8 mouse cellular contexts compared by ENCODE assay signal in genomic region chr12:85219905-85220290, GRCm38 (mm10). TPM values are rescaled to one million over a fixed set of nuclear protein-coding genes. Genes with fewer than 3 reads are reported as not detected.
DNase-seq lines count a peak whose midpoint lies in the region; ATAC-seq and TF ChIP-seq lines count a peak whose summit lies in the region.

No protein-coding gene starts in this region.

- ATAC-seq in hindbrain, embryonic 12.5 days (ENCODE audit: low FRiP score) = no peak
- ATAC-seq in liver, postnatal 0 days = peak; percentile 11
- no peak for ATAC-seq in stomach, embryonic 14.5 days (ENCODE audit: insufficient number of reproducible peaks, insufficient read depth, low FRiP score, low read depth)
- no peak for ATAC-seq in monocyte, adult 5-6 weeks (replicated peaks; ENCODE audit: insufficient number of reproducible peaks, low FRiP score, low TSS enrichment, poor library complexity, severe bottlenecking)

- H3K27ac ChIP-seq in hindbrain, embryonic 12.5 days = peak overlapping the region; percentile 60; the same call in 1 of the 2 replicates
- peak overlapping the region; percentile 77 for H3K27ac ChIP-seq in liver, postnatal 0 days (ENCODE audit: low read depth)
- H3K27ac ChIP-seq in stomach, embryonic 14.5 days (ENCODE audit: low read length) = 0 out of 2 replicates have a peak overlapping the region, but pooled peaks have one; percentile 48

- no peaks in the 10 kb centered on the region for H3K9me3 ChIP-seq in hindbrain, embryonic 12.5 days (replicated peaks)
- no peaks in the 10 kb centered on the region for H3K9me3 ChIP-seq in liver, postnatal 0 days (ENCODE audit: low read length)
- no peaks in the 10 kb centered on the region for H3K9me3 ChIP-seq in stomach, embryonic 14.5 days (ENCODE audit: control insufficient read depth, low read depth, low read length)

- peak overlapping the region; percentile 79 for H3K9ac ChIP-seq in hindbrain, embryonic 12.5 days
- peak overlapping the region; percentile 81 for H3K9ac ChIP-seq in liver, postnatal 0 days (replicated peaks)
- H3K9ac ChIP-seq in stomach, embryonic 14.5 days (replicated peaks; ENCODE audit: low read depth, low read length) = peak overlapping the region; percentile 58

- peak overlapping the region; percentile 93 for H3K4me2 ChIP-seq in hindbrain, embryonic 12.5 days (replicated peaks)
- peak overlapping the region; percentile 78 for H3K4me2 ChIP-seq in liver, postnatal 0 days (ENCODE audit: low read depth, low read length)
- H3K4me2 ChIP-seq in stomach, embryonic 14.5 days (replicated peaks; ENCODE audit: low read depth, low read length) = peak overlapping the region; percentile 90

- peak; percentile 29 for DNase-seq in adrenal gland, postnatal 25 days
- no peak for DNase-seq in adrenal gland, adult 18-20 months (ENCODE audit: low spot score in 2 of 2)
- DNase-seq in B cell, adult 2 months = peak; percentile 45 to 46
- DNase-seq in cerebellum, adult 8-10 months = peak; percentile 15
- DNase-seq in liver, postnatal 0 days = peak; percentile 45

- peaks cover 23% of the 10 kb centered on the region for H3K4me1 ChIP-seq in hindbrain, embryonic 12.5 days
- peaks cover 14% of the 10 kb centered on the region; the same call in 1 of the 2 replicates for H3K4me1 ChIP-seq in liver, postnatal 0 days (ENCODE audit: insufficient read depth)
- H3K4me1 ChIP-seq in stomach, embryonic 14.5 days (ENCODE audit: control insufficient read depth, insufficient read depth, low read length) = peaks cover 14% of the 10 kb centered on the region; the same call in 1 of the 2 replicates

- peak overlapping the region; percentile 69 for H3K4me3 ChIP-seq in hindbrain, embryonic 12.5 days
- H3K4me3 ChIP-seq in liver, postnatal 0 days (ENCODE audit: low read depth, low read length) = peak overlapping the region; percentile 85
- H3K4me3 ChIP-seq in stomach, embryonic 14.5 days (ENCODE audit: low read depth, low read length) = peak overlapping the region; percentile 84

- TF ChIP-seq CTCF in liver, postnatal 0 days (IDR thresholded peaks at IDR 0.05; ENCODE audit: low read depth) = no peak

- 4% methylated on average over 12 of the region's 12 CpGs for WGBS in hindbrain, embryonic 12.5 days
- 2% methylated on average over 12 of the region's 12 CpGs for WGBS in liver, postnatal 0 days (ENCODE audit: insufficient replicate concordance)
- whole genome bisulfite sequencing in stomach, embryonic 14.5 days = 3% methylated on average over 12 of the region's 12 CpGs

- H3K36me3 ChIP-seq in hindbrain, embryonic 12.5 days = peaks cover 39% of the 10 kb centered on the region
- peaks cover 28% of the 10 kb centered on the region for H3K36me3 ChIP-seq in liver, postnatal 0 days (replicated peaks; ENCODE audit: insufficient read depth, low read length)
- peaks cover 16% of the 10 kb centered on the region for H3K36me3 ChIP-seq in stomach, embryonic 14.5 days (ENCODE audit: control insufficient read depth, insufficient read depth, low read length)

- no peak for TF ChIP-seq EP300 in liver, postnatal 0 days (IDR thresholded peaks at IDR 0.05; ENCODE audit: low read depth)

- no peaks in the 10 kb centered on the region for H3K27me3 ChIP-seq in hindbrain, embryonic 12.5 days
- H3K27me3 ChIP-seq in liver, postnatal 0 days (ENCODE audit: insufficient read depth, low read length) = no peaks in the 10 kb centered on the region
- H3K27me3 ChIP-seq in stomach, embryonic 14.5 days (ENCODE audit: control insufficient read depth, insufficient read depth, low read length) = no peaks in the 10 kb centered on the region

RNA-seq across cellular contexts. Expression of gene Eif2b2, which starts 0.6 kb away (rescaled TPM):
- 68.0 and 83.9 TPM in 2 replicates for total RNA-seq in adrenal gland, postnatal 25 days (2021)
- total RNA-seq in adrenal gland, adult 18-20 months (2021) = 10 to 100 TPM; 61.9 to 77.9 TPM
- 78.0 and 82.4 TPM in 2 replicates for polyA plus RNA-seq in hindbrain, embryonic 12.5 days (2016; fragmentation: Nextera tagmentation; extraction: Ambion mirVana)
- polyA plus RNA-seq in liver, postnatal 0 days (2015; fragmentation: Nextera tagmentation; extraction: Ambion mirVana) = 21.7 and 24.6 TPM in 2 replicates
- 81.1 and 82.5 TPM in 2 replicates for polyA plus RNA-seq in stomach, embryonic 14.5 days (2014; fragmentation: Nextera tagmentation; extraction: Ambion mirVana)
- 32.1 to 63.3 TPM (median 55.5 TPM) in 3 replicates for total RNA-seq in monocyte, adult 5-6 weeks (2017)

RNA-seq across cellular contexts. Expression of gene Pgf, which starts 42.3 kb away (rescaled TPM):
- 1.4 and 1.8 TPM in 2 replicates for total RNA-seq in adrenal gland, postnatal 25 days (2021)
- 1 to 10 TPM in 1 of 2 experiments, under 1 TPM in 1; 0.30 to 1.4 TPM for total RNA-seq in adrenal gland, adult 18-20 months (2021)
- 10.6 and 11.2 TPM in 2 replicates for polyA plus RNA-seq in hindbrain, embryonic 12.5 days (2016; fragmentation: Nextera tagmentation; extraction: Ambion mirVana)
- 0.36 and 0.45 TPM in 2 replicates for polyA plus RNA-seq in liver, postnatal 0 days (2015; fragmentation: Nextera tagmentation; extraction: Ambion mirVana)
- polyA plus RNA-seq in stomach, embryonic 14.5 days (2014; fragmentation: Nextera tagmentation; extraction: Ambion mirVana) = 18.2 and 21.8 TPM in 2 replicates
- not detected in 3 replicates for total RNA-seq in monocyte, adult 5-6 weeks (2017)

RNA-seq across cellular contexts. Expression of gene Mlh3, which starts 50.5 kb away (rescaled TPM):
- 9.9 and 14.3 TPM in 2 replicates for total RNA-seq in adrenal gland, postnatal 25 days (2021)
- total RNA-seq in adrenal gland, adult 18-20 months (2021) = 1 to 10 TPM; 8.0 to 9.2 TPM
- polyA plus RNA-seq in hindbrain, embryonic 12.5 days (2016; fragmentation: Nextera tagmentation; extraction: Ambion mirVana) = 9.1 and 9.8 TPM in 2 replicates
- polyA plus RNA-seq in liver, postnatal 0 days (2015; fragmentation: Nextera tagmentation; extraction: Ambion mirVana) = 1.4 and 1.6 TPM in 2 replicates
- 9.0 and 9.8 TPM in 2 replicates for polyA plus RNA-seq in stomach, embryonic 14.5 days (2014; fragmentation: Nextera tagmentation; extraction: Ambion mirVana)
- total RNA-seq in monocyte, adult 5-6 weeks (2017) = 4.7 to 8.6 TPM (median 7.4 TPM) in 3 replicates

Comparison
In these comparisons a context has a peak if more than half of its experiments do, and no peak if none do; other contexts are left out.
1. DNase-seq: peak in adrenal gland, postnatal 25 days (single experiment), B cell, adult 2 months (2 of 2), cerebellum, adult 8-10 months (single experiment) and liver, postnatal 0 days (single experiment); none in adrenal gland, adult 18-20 months (0 of 2).
2. Peak in every context shown above with its lines, with median percentiles within 50 percentile points of each other: H3K27ac ChIP-seq, H3K4me2 ChIP-seq, H3K4me3 ChIP-seq and H3K9ac ChIP-seq.